Mouse (Mus musculus) G1E (cell line): ENCODE measurements around the gene Man2a1. TPM values are rescaled to one million over a fixed set of nuclear protein-coding genes. Genes with fewer than 3 reads are reported as not detected.

ENCODE experiments used
- ATAC-seq: 2 replicates; pipeline ENCODE4 v1.8.0; 2016; ENCODE audit warnings: mild to moderate bottlenecking; ENCODE audit not compliant: insufficient number of reproducible peaks, poor library complexity, low FRiP score, severe bottlenecking; ENCODE audit errors: extremely low read depth
- DNase-seq: peaks from one replicate; pipeline ENCODE4 v3.0.0; 2012; ENCODE audit warnings: low spot score
- H3K27me3 ChIP-seq: 2 replicates; pipeline ENCODE4 v1.6.1; 2012; ENCODE audit warnings: mild to moderate bottlenecking, low read length, inconsistent platforms; ENCODE audit not compliant: insufficient read depth
- H3K36me3 ChIP-seq: replicated peaks from 2 replicates; pipeline ENCODE3; 2012; ENCODE audit warnings: mild to moderate bottlenecking, inconsistent platforms
- H3K4me1 ChIP-seq: 2 replicates; pipeline ENCODE4 v1.6.1; 2012; ENCODE audit warnings: low read depth, low read length, inconsistent platforms, mixed read lengths; ENCODE audit not compliant: insufficient read depth
- H3K4me3 ChIP-seq: 2 replicates; pipeline ENCODE4 v1.5.1; 2012; ENCODE audit warnings: low read depth, mild to moderate bottlenecking, inconsistent platforms, low read length, moderate library complexity, mixed read lengths
- H3K9me3 ChIP-seq: replicated peaks from 2 replicates; pipeline ENCODE4 v1.6.1; 2012; ENCODE audit warnings: inconsistent platforms
- CTCF ChIP-seq: IDR thresholded peaks from 2 replicates; pipeline ENCODE4 v1.5.1; 2012; ENCODE audit warnings: low read depth, low read length, inconsistent platforms, mixed read lengths
- GATA1 ChIP-seq: IDR thresholded peaks from 2 replicates; pipeline ENCODE4 v1.6.1; 2012; ENCODE audit warnings: borderline replicate concordance, low read length, inconsistent platforms, mixed read lengths
- GATA2 ChIP-seq: IDR thresholded peaks from 2 replicates; pipeline ENCODE4 v1.6.1; 2012; ENCODE audit warnings: low read depth, low read length, inconsistent platforms, borderline replicate concordance
- POLR2AphosphoS5 ChIP-seq: IDR thresholded peaks from 2 replicates; pipeline ENCODE4 v1.6.1; 2012; ENCODE audit warnings: low read depth, low read length, inconsistent platforms; ENCODE audit not compliant: insufficient replicate concordance
- TAL1 ChIP-seq: conservative IDR thresholded peaks from 2 replicates; pipeline ENCODE4 v1.6.1; 2012; ENCODE audit warnings: low read depth, low read length, inconsistent platforms, mixed read lengths
- polyA plus RNA-seq: library from polyadenylated mRNA; stranded (reverse); fragments of >175 nt; gene quantifications from 2 replicates; pipeline ENCODE4 v1.2.3, GENCODE M21; 2012
- total RNA-seq, 2 experiments: library from RNA; stranded (forward) in 1 of 2; stranded (reverse) in 1 of 2; fragments of 200-1000 nt in 1 of 2; fragments of >200 nt in 1 of 2; fragmentation: Nextera tagmentation in 1 of 2; gene quantifications; 2 replicates each; pipeline ENCODE4 v1.2.3; 2014 to 2017

Man2a1 gene
- total and polyA plus RNA-seq, 3 experiments = not detected

- Histone ChIP-seq H3K9me3 (peaks cover 42% of the 10 kb centered on the region), H3K4me3 (no peak overlapping the region), H3K27me3 (no peaks in the 10 kb centered on the region), H3K36me3 (no peaks in the 10 kb centered on the region), H3K4me1 (no peaks in the 10 kb centered on the region)
- DNase-seq (no peak), ATAC-seq (no peak)
- TF ChIP-seq POLR2AphosphoS5 = no peak
- TF ChIP-seq GATA2 = no peak
Observed at GRCm38 (mm10) chr17:64567546-64567945, 33.0 kb upstream of the Man2a1 start.

- DNase-seq (no peak), ATAC-seq (no peak)
- TF ChIP-seq POLR2AphosphoS5 (no peak), TAL1 (no peak), GATA1 (no peak), CTCF (no peak), GATA2 (no peak)
- no peaks in the 10 kb centered on the region for H3K4me1 ChIP-seq
- no peak overlapping the region for H3K4me3 ChIP-seq
- peaks cover 32% of the 10 kb centered on the region for H3K9me3 ChIP-seq
- no peaks in the 10 kb centered on the region for H3K36me3 ChIP-seq
- no peaks in the 10 kb centered on the region for H3K27me3 ChIP-seq
Observed at GRCm38 (mm10) chr17:64573981-64574380, 26.6 kb upstream of the Man2a1 start.

- TF ChIP-seq TAL1 (no peak), GATA2 (no peak), CTCF (no peak)
- H3K4me1 ChIP-seq = no peaks in the 10 kb centered on the region
- no peak for ATAC-seq
- H3K4me3 ChIP-seq = no peak overlapping the region
- no peaks in the 10 kb centered on the region for H3K27me3 ChIP-seq
- no peak for DNase-seq
- H3K9me3 ChIP-seq = peaks cover 29% of the 10 kb centered on the region
- no peaks in the 10 kb centered on the region for H3K36me3 ChIP-seq
Observed at GRCm38 (mm10) chr17:64575240-64575639, 25.3 kb upstream of the Man2a1 start.

GRCm38 (mm10) chr17:64577485-64577884 is 23.1 kb upstream of the Man2a1 start:
- DNase-seq = no peak
- ATAC-seq = no peak
- Histone ChIP-seq H3K4me3 (no peak overlapping the region), H3K36me3 (no peaks in the 10 kb centered on the region), H3K4me1 (no peaks in the 10 kb centered on the region), H3K9me3 (peaks cover 37% of the 10 kb centered on the region), H3K27me3 (no peaks in the 10 kb centered on the region)
- TF ChIP-seq TAL1 = no peak
- TF ChIP-seq GATA2 = no peak

GRCm38 (mm10) chr17:64578346-64578745 is 22.2 kb upstream of the Man2a1 start:
- ATAC-seq = no peak
- TF ChIP-seq CTCF = no peak
- no peak for TF ChIP-seq TAL1
- no peak for TF ChIP-seq GATA1
- TF ChIP-seq GATA2 = no peak
- no peak for TF ChIP-seq POLR2AphosphoS5
- Histone ChIP-seq H3K4me3 (no peak overlapping the region), H3K36me3 (no peaks in the 10 kb centered on the region), H3K27me3 (no peaks in the 10 kb centered on the region), H3K4me1 (no peaks in the 10 kb centered on the region), H3K9me3 (peaks cover 42% of the 10 kb centered on the region)
- DNase-seq = no peak

GRCm38 (mm10) chr17:64579696-64580095 is 20.8 kb upstream of the Man2a1 start:
- TF ChIP-seq CTCF (no peak), GATA2 (no peak), GATA1 (no peak), TAL1 (no peak), POLR2AphosphoS5 (no peak)
- no peaks in the 10 kb centered on the region for H3K36me3 ChIP-seq
- DNase-seq (no peak), ATAC-seq (no peak)
- H3K27me3 ChIP-seq = no peaks in the 10 kb centered on the region
- no peaks in the 10 kb centered on the region for H3K4me1 ChIP-seq
- peaks cover 45% of the 10 kb centered on the region for H3K9me3 ChIP-seq
- no peak overlapping the region for H3K4me3 ChIP-seq

- no peak overlapping the region for H3K4me3 ChIP-seq
- H3K27me3 ChIP-seq = no peaks in the 10 kb centered on the region
- TF ChIP-seq TAL1 = no peak
- DNase-seq (no peak), ATAC-seq (no peak)
- no peaks in the 10 kb centered on the region for H3K36me3 ChIP-seq
- H3K4me1 ChIP-seq = no peaks in the 10 kb centered on the region
- peaks cover 43% of the 10 kb centered on the region for H3K9me3 ChIP-seq
Observed at GRCm38 (mm10) chr17:64581133-64581532, 19.4 kb upstream of the Man2a1 start.

- H3K9me3 ChIP-seq = peaks cover 48% of the 10 kb centered on the region
- ATAC-seq = no peak
- H3K4me3 ChIP-seq = no peak overlapping the region
- TF ChIP-seq GATA1 (no peak), GATA2 (no peak), TAL1 (no peak), CTCF (no peak), POLR2AphosphoS5 (no peak)
- DNase-seq = no peak
- H3K4me1 ChIP-seq = no peaks in the 10 kb centered on the region
- H3K27me3 ChIP-seq = no peaks in the 10 kb centered on the region
- H3K36me3 ChIP-seq = no peaks in the 10 kb centered on the region
Observed at GRCm38 (mm10) chr17:64581962-64582361, 18.6 kb upstream of the Man2a1 start.
